Mouse (Mus musculus): ENCODE results near the gene Gtf2i.
"Not testable (repeated sequence)": the region's sequence is repeated elsewhere in the genome, so short reads cannot be mapped to it uniquely, and the experiment has no call there.

Gtf2i gene

DNA sequence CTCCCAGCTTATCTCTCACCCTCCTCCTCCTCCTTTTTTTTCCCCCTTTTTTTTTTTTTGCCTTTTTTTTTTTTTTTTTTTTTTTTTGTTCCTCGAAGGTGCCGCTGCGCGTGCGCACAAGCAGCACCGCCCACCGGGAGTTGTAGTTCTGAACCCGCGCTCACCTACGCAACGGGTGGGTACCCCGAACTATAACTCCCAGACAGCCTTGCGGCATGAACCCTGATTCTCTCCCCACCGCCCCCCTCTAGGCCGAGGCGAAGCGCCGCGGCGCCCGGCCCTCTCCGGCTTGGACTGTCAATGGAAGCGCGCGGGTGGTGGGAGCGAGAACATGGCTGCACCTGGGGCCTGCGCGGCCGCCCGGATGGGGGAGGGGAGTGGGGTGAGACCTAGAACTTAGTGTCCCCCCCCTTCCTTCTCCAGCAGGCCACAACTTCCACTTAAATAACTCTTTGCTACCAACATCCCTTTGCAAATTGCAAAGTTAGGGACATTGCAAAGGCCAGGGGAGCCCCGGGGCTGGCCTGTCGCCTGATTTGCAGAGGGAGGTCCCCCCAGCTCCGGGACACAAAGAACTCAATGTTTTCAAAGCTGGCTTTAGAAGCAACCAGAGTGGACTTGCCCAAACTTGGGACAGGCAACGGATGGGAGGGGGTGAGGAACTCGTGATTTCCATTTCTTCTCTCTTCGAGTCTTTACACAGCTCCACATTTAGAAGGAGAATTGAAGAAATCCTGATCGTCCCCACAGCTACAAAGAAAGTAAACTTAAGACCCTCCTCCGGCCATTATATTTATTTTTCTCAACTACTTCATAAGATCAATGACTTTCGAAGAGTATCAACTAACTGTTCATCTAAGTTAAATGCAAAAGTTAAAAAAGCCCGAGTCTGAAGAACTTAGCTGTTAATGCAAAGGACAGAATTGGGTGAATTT, at the start of gene Gtf2i:
Gtf2i (minus strand) TSS at position 73 of the 935 bp plus-strand sequence.
- DNase-seq, result peak; percentile 94 to 98

DNA sequence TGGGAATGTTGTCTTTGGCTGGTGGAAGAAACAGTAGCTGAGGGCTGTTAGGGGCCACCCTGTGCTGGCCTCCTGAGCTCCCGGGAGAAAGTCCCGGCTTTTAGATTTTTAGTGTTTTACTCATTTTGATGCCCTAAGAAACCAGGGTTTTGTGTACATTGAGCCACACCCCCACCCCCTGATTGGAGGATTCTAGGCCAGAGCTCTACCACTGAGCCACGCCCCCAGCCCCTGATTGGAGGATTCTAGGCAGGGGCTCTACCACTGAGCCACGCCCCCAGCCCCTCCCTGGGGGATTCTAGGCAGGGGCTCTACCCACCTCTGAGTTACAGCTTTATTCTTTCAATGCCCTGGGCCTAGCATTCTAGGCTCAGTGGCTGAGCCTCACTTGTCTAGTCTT, 44.5 kb upstream of the Gtf2i start:
- no peak for DNase-seq

DNA sequence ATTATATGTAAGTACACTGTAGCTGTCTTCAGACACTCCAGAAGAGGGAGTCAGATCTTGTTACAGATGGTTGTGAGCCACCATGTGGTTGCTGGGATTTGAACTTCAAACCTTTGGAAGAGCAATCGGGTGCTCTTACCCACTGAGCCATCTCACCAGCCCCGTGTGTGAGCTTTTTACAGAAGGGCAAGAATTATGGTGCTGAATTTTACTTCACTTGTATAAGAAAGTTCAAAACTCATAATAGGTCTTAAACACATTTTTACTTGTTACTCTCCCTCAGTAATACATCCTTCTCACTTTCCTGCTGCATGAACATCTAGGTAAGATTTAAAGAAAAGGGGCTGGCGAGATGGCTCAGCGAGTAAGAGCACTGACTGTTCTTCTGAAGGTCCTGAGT, 40.8 kb upstream of the Gtf2i start:
- not testable (repeated sequence) for DNase-seq

DNA sequence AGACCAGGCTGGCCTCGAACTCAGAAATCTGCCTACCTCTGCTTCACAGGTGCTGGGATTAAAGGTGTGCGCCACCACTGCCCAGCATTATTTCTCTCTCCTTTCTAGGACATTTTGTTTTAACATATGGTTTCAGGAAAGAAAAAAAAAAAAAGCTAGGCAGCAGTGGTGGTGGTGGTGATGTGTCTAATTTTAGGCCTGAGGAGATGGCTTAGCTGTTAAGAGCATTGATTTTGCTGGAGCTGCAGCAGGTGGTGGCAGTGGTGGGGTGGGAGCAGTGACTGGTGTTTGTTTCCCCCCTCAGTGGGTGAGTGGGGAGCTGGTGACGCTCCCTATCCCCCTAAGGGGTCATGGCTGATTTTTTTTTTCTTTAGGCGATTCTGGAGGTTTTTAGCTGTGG, 38.6 kb upstream of the Gtf2i start:
- DNase-seq, result no peak

DNA sequence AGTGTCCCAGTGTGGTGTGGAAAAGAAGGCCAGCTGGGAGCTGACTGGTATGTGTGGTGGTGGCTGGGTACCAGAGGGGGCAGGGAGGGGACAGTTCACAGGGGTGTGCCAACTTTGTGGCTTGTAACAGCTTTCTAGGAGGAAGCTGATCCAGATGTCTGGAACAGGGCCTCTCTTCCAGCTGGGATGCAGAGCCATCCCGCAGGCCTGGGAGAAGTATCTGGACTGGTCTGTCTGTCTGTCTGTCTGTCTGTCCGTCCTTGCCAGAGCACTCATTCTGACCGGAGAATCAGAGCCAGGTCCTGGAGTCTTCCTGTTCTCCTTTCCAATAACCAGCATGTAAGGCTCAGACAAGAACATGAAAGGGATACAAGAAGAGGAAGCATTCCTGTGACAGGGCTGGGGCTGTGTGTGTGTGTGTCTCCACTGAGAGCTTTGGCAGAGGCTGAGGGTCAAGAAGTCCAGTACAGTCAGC, 38.0 kb upstream of the Gtf2i start:
- DNase-seq, result no peak

DNA sequence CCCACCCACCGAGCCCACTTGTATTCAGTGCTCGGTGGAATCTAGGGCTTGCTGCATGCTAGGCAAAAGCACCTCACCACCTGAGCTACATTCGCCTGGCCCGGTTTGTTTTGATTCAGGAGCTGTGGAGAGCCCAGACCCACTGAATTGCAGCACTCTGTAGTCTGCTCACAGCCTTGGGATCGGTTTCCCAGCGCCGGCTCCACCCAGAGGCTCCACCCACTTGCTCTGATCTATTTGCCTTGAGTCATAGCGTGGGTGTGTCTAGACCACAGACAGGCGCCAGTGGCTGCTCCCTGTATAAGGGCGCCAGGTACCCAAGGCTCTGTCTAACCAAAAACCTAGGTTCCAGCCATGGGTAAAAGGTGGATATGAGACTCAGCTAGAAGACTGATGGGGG, 36.1 kb upstream of the Gtf2i start:
- peak; percentile 29 to 32 for DNase-seq

DNA sequence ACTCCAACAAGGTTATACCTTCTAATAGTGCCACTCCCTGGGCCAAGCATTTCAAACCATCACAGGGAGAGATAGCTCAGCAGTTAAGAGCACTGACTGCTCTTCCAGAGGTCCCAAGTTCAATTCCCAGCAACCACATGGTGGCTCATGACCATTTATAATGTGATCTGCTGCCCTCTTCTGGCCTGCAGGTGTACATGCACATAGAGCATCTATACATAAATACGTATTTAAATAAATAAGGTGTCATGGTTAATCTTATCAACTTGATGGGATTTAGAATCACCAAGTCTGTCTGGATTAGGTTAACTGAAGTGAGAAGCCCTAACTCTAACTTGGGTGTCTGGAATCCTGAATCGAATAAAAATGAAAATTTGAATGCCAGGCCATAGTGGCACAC, 32.5 kb upstream of the Gtf2i start:
- peak; percentile 16 to 26 for DNase-seq

DNA sequence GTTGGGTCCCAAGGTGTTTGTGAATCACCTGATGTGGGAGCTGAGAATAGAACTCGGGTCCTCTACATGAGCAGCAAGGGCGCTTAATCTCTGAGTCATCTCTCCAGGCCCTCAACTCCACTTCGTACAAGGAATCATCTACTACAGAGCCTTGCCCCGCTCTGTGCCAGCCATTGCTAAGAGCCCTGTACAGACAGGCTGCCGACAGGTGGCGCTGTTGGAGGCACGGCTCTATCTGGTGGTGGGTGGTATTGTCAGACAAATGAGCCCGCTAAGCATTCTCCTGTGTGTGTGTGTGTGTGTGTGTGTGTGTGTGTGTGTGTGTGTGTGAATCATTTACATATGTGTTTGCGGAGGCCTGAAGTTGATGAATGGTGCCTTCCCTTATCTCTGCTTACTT, 30.9 kb upstream of the Gtf2i start:
- DNase-seq, result peak in 1 of 2 experiments; percentile 16

DNA sequence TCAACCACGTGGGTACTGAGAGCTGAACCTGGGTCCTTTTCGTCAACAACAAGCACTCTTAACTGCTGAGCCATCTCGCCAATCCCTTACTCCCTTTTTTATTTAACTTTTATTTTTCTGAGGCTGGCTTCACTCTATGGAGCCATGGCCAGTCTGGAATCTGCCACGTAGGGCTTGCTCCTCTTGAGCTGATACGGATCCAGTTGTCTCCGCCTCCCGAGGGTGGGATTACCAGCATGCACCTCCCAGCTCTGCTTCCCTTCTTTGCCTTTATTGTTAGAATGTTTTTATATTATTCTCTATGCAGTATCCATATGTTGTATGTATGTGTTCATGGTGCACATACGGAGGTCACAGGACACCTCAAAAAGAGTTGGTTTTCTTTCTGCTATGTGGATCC, 29.5 kb upstream of the Gtf2i start:
- no peak for DNase-seq

DNA sequence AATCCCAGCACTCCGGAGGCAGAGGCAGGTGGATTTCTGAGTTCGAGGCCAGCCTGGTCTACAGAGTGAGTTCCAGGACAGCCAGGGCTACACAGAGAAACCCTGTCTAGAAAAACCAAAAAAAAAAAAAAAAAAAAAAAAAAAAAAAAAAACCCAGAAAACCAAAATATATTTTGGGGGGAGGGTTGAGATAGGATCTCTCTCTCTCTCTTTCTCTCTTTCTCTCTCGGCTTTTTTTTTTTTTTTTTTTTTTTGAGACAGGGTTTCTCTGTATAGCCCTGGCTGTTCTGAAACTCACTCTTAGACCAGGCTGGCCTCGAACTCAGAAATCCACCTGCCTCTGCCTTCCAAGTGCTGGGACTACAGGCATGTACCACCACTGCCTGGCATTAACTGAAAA, 29.0 kb upstream of the Gtf2i start:
- not testable (repeated sequence) for DNase-seq

DNA sequence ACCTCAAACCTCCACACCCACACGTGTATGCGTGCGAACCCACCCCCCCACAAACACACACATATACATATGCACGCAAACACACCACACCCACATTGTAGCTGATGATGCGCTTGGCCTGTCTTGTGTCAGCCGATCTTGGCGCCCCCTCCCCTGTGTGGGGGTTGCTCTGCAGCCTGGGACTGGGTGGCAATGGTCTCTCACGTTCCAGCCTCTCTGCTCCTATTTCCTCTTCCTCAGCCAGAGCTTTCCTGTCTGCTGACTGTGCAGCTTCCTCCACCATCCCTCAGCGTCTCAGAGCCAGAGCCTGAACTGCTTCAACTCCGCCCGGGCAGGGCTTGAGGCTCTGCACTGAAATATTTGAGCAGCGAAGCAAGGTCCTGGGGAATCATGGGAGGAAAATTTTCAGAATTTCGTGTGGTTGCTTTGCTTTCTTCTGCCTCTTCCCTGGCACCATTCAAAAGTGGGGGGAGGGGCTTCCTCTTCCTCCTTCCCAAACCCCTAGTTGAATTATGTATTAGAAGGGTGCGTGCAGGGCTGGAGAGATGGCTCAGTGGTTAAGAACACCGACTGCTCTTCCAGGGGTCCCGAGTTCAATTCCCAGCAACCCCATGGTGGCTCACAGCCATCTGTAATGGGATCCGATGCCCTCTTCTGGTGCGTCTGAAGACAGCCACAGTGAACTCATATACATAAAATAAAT, 28.1 kb upstream of the Gtf2i start:
- no peak for DNase-seq

DNA sequence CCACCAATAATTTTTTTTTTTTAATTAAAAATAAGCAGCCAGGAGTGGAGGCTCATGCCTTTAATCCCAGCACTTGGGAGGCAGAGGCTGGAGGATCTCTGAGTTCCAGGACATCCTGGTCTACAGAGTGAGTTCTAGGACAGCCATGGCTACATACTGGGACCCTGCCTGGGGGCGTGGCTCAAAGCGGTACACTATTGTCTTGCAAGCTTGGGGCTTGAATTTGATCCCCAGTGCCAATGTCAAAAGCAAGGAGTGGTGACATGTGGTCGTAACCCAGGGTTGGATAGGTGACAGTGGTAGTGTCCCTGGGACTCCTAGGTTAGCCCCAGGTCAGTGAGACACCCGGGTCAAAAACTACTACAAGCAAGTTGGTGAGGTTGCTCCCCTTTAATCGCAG, 27.2 kb upstream of the Gtf2i start:
- DNase-seq, result no peak

DNA sequence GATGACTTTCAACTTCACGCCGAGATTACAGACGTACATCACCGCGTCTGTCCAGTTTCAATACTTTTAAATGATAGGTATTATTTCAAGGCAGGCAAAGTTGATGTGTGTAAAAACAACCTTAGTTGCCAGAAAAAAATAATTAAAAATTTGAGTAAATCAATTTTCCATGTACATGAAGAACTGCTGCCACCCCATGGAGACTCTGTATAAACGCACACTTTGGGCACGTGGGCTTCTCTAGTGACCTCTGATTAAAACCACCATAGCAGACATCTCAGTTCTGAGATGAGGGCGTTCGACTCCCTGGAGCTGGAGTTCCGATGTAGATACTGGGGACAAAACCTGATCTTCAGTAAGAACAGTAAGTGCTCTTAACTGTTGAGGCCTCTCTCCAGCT, 26.8 kb upstream of the Gtf2i start:
- DNase-seq, result no peak

DNA sequence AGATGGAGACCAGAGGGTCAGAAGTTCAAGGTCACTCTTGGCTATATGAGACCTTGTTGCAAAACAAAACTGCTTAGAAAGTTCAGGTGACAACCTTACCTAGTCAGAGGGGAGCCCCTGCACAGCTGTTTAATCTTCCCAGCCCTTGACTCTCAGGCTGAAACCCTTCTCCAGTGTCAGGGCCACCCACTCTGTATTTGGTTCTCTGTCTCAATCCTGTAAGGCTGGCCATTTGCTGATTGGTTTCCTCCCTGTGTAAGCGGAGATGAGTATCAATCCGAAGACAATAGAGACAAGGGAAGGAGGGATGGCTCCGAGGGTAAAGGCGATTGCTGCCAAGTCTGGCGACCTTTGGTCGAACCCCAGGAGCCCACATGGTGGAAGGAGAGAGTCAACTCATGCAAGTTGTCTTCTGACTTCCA, 25.6 kb upstream of the Gtf2i start:
- DNase-seq, result no peak

DNA sequence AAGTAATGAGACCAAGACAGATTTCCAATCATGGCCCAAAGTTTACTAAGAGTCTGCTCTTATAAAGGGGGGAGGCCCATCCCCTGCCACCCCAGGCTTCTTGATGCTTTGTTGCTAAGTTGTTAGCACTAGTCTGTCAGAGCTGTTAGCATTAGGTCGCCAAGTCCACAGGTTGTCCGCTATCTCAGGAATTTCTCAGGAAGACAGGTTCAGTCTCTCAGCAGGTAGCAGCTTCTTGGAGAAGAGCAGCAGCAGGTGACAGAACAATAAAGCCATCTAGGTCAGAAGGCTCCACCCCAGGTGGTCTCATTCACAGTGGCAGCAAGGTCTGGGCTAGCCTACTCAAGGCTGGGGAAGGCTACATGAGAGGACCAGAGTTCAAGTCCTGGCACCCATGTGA, 22.5 kb upstream of the Gtf2i start:
- DNase-seq, result not testable (repeated sequence)

DNA sequence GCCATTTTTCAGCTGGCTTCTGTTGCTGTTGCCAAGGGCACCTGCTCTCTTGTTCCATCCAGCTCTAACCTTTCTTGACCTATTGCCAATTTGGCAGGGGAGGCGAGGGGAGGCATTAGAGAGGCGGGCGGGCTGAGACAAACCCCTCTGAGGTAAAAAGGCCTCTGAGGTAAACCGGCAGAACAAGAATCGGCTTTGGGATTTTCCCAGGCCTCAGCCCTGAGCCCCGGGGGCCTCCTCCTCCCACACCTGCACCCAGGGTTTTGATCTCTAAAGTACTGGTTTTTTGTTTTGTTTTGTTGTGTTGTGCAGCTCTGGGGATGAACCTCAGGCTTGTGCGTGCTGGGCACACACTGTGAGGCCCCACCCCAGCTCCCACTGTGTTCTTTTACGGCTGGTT, 18.2 kb upstream of the Gtf2i start:
- DNase-seq, result no peak

DNA sequence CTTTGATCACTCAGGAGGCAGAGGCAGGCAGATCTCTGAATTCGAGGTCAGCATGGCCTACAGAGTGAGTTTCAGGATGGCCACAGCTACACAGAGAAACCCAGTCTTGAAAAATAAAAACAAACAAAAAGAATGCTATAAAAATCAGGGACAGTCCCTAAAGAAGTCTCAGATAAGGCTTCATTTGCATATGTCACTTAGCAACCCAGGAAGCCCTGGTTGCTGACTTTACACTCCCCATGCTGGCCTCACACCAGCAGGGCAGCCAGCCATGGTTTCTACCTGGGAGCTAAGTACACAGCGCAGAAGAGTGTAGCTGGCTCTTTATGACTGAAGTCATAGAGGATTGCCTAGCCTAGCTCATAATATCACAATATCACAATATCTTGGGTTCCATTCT, 15.5 kb upstream of the Gtf2i start:
- DNase-seq, result no peak

DNA sequence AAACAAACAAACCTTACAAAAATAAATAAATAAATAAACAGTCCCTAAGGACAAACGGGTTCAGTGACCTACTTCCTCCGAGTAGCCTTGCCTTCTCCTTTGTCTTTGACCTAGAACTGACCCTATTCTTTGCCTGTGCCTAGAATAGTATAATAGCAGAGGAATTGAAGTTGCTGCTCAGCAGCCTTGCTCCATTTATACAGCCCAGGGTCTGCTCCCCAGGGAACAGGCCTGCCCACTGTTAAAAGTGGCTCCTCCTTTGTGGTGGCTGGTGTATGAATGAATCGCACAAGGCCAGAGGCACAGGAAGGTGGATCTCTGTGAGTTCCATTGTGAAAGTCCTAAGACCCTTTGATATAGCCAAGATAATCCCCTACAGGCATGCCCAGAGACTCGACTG, 14.8 kb upstream of the Gtf2i start:
- DNase-seq, result no peak

DNA sequence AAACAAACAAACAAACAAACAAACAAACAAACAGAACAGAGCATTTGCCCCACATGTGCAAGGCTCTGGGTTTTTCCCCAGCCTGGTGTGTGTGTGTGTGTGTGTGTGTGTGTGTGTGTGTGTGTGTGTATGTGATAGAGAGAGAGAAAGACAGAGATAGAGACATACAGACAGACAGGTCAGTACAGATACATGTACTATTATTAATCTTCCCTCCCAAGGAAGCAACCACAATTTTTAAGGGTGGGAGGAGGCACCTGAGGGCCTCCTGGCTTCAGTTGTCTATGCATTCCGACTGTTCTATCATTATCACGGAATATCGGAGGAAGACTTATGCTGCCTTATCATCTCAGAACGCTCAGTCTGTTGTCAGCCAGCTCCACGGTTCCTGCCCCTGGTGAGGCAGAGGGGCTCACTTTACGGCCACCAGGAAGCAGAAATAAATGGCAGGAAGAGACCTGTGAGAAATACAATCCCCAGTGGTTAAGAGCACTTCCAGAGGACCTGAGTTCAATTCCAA, 14.0 kb upstream of the Gtf2i start:
- no peak for DNase-seq

DNA sequence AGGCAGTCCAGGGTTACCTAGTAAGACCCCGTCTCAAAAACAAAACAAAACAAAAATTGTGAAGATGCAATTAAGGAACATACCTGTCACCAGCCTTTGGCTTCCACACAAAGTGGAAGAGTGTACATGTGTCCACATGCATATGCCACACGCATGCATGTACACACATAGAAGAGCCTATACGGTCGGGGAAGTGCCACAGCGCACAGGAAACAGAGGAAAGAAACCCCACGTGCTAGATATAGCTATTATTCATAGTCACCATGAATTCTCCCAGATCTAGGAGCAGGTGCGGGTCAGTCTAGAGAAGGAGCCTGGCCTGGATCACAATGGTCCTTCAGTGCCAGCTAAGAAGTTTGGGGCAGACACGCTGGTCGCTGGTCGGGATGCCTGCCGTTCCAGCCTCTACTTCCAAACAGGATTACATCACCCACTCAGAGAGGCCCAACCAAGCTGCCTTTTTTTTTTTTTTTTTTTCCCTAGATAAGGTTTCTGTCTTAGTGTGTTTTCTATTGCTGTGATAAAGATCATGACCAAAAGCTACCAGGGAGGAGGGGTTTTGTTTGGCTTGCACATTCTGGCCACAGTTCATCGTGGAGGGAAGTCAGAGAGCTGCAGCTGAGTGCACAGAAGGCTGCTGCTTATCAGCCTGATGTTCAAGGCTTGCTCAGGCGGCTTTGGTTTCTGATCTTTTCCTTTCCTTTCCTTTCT, 11.5 kb upstream of the Gtf2i start:
- DNase-seq, result no peak

DNA sequence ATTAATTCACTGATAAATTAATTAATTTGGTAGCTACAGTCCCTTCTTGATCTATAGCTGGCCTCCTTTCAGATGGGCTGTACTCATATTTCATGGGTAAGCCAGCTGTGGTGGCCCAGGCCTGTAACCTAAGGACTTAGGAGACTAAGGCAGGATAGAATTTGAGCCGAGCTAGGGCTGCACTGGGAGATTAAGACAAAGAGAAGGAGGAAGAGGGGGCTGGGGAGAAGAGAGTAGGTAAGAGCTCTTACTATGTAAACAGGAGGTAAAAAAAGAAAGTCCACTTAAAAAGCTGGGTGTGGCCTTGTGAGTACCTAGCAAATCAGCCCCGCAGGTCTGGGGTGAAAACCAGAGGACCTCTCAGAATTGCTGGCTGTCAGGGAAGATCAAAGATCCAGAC, 9.3 kb upstream of the Gtf2i start:
- no peak for DNase-seq

DNA sequence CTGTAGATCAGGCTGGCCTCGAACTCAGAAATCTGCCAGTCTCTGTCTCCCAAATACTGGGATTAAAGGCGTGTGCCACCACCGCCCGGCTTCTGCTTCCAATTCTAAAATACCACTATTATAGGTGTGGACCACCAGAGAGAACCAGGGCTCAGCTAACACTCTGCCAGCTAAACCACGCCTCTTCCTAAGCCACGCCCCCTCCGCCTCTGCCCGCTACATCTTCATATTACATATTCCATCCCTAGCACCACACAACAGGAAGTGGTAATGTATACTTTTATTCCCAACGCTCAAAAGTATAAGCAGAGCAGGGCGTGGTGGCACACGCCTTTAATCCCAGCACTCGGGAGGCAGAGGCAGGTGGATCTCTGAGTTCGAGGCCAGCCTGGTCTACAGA, 8.8 kb upstream of the Gtf2i start:
- DNase-seq, result no peak

DNA sequence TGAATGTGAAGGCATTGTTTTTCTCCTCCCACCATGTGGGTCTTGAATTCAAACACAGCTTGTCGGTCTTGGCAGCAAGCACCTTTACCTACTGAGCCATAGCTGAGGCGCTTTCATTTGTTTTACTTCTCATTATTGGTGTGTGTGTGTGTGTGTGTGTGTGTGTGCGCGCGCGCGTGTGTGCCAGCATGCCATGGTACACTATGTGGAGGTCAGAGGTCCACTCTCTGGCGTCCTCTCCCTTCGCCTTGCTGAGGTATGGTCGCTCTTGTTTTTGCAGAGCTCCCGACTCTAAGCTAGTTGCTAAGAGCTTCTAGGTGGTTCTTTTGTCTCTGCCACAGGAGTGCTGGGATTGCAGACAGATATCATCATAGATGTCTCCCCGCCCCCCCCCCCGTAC, 7.8 kb upstream of the Gtf2i start:
- DNase-seq, result no peak

Measured in cerebellum, adult 18-20 months (tissue).